Mouse (Mus musculus) MEL (cell line): ENCODE results near the gene Slc25a36.

Experiments used
- CTCF ChIP-seq, 3 experiments: IDR thresholded peaks in 2 of 3; conservative IDR thresholded peaks in 1 of 3; 2 replicates each; pipeline ENCODE4 v1.5.1; 2011 to 2012; ENCODE audit warnings: low read length in 3 of 3, low read depth in 2 of 3, mild to moderate bottlenecking in 2 of 3, improper control_type of control experiment in 1 of 3, inconsistent platforms in 1 of 3, mixed read lengths in 1 of 3, moderate library complexity in 1 of 3; ENCODE audit not compliant: control insufficient read depth in 1 of 3, insufficient read depth in 1 of 3, poor library complexity in 1 of 3, severe bottlenecking in 1 of 3
- EP300 ChIP-seq, 2 experiments: IDR thresholded peaks; 2 replicates each; pipeline ENCODE4 v1.6.1; 2011; ENCODE audit warnings: improper control_type of control experiment in 2 of 2, low read length in 2 of 2, low read depth in 1 of 2, mild to moderate bottlenecking in 1 of 2
- POLR2A ChIP-seq, 2 experiments: IDR thresholded peaks; 2 replicates each; pipeline ENCODE4 v1.6.1; 2011 to 2012; ENCODE audit warnings: low read length in 2 of 2, mild to moderate bottlenecking in 2 of 2, control low read depth in 1 of 2, improper control_type of control experiment in 1 of 2, low read depth in 1 of 2, moderate library complexity in 1 of 2; ENCODE audit not compliant: control insufficient read depth in 1 of 2, insufficient read depth in 1 of 2, poor library complexity in 1 of 2
- RAD21 ChIP-seq: IDR thresholded peaks from 2 replicates; pipeline ENCODE4 v1.6.1; 2011; ENCODE audit warnings: mild to moderate bottlenecking, low read depth, low read length, improper control_type of control experiment
- SIN3A ChIP-seq: IDR thresholded peaks from 2 replicates; pipeline ENCODE4 v1.6.1; 2012; ENCODE audit warnings: low read length, improper control_type of control experiment, inconsistent platforms
- ZNF384 ChIP-seq: IDR thresholded peaks from 2 replicates; pipeline ENCODE4 v1.6.1; 2012; ENCODE audit warnings: low read depth, mild to moderate bottlenecking, inconsistent platforms, low read length, improper control_type of control experiment

- TF ChIP-seq ZNF384 (no peak), EP300 (IDR thresholded peaks at IDR 0.05; ENCODE audit: low read depth in 1 of 2, low read length in 2 of 2) (no peak), RAD21 (no peak), POLR2A (IDR thresholded peaks at IDR 0.05; ENCODE audit: control insufficient read depth in 1 of 2, insufficient read depth in 1 of 2, low read depth in 1 of 2, low read length in 2 of 2, poor library complexity in 1 of 2) (no peak), CTCF (IDR thresholded peaks at IDR 0.05 in 2 of 3, conservative IDR thresholded peaks at IDR 0.05 in 1 of 3; ENCODE audit: control insufficient read depth in 1 of 3, insufficient read depth in 1 of 3, low read depth in 2 of 3, low read length in 3 of 3, poor library complexity in 1 of 3, severe bottlenecking in 1 of 3) (no peak), SIN3A (no peak)
Measured at GRCm38 (mm10) chr9:97069466-97069865, 41.5 kb downstream of the Slc25a36 start.
